Mouse (Mus musculus): ENCODE measurements at regions not wholly inside any gene's neighbourhood (a gene's known extent, or its start where the extent isn't known, plus 50 kb on each side); places are given as distances from the start of the nearest gene placed in this dataset.

DNA sequence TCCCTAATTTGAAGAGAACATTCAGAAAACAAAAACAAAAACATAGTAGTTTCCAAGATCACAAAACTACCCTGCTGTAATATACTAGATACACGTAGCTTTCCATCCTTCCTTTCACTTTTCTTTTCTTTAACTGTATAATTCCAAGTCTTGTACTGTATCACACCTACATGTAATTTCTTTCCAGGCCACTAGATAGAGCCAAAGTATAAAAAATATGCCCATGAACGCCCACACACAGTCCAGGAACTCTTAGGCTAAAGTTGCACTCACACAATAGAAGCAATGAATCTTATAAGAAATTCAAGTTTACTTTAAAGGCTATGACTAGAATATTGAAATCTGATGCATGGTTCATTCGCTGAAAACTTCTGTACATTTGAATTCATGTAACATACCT is 678.7 kb downstream of the Kcnj3 start:
- TF ChIP-seq CTCF (IDR thresholded peaks at IDR 0.05; ENCODE audit: low read depth, low read length) (no peak), POLR2A (IDR thresholded peaks at IDR 0.05; ENCODE audit: borderline replicate concordance, low read depth, low read length) (no peak)
